ENCODE assay signal across 8 mouse cellular contexts in the genomic region with DNA sequence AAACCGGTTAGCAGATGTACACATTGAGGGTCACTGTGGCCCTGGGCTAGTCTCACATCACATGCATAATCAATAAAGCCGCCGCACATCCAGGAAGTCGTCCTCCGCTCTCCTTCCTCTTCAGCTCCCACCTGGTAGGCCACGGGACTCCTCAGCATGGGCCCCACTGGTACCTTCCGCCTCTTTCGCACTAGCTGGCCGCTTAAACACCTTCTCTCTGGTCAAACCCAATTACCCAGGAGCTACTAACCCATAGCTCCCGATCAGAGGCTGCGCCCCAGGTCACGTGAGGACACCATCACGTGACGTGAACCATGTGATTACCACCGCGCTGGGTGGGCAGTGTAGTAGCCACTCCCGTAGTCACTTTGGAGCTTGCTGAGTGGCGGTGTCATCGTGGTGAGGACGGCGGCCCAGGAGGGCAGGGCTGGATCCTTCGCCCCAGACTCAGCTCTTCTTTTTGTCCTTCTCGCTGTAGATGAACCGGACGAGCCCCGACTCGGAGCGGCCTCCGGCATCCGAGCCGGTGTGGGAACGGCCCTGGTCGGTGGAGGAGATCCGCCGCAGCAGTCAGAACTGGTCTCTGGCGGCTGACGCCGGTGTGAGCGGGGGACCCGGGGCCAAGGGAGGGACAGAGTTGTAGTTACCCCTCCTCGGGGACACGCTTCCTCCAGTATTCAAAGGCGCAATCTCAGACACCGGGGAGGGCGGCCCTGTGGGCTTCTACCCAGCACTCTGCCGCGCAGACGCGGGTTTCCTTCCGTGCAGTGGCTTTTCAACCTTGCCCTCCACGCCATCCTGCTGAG. TPM values are rescaled to one million over a fixed set of nuclear protein-coding genes. Genes with fewer than 3 reads are reported as not detected.
A peak's percentile ranks its signal among the peaks of the same experiment; 100 is the strongest.
DNase-seq lines count a peak whose midpoint lies in the region; ATAC-seq and TF ChIP-seq lines count a peak whose summit lies in the region.

Gene Washc2, plus strand, starts transcription at position 310 of the 806 bp plus-strand sequence.

- peak; percentile 94 for ATAC-seq in common myeloid progenitor, adult 5-6 weeks (replicated peaks; ENCODE audit: low read depth, poor library complexity, severe bottlenecking)
- peak; percentile 99 for ATAC-seq in hindbrain, postnatal 0 days
- ATAC-seq in megakaryocyte, adult 5-6 weeks (ENCODE audit: poor library complexity, severe bottlenecking) = peak; percentile 90

- H3K36me3 ChIP-seq in hindbrain, postnatal 0 days (ENCODE audit: insufficient read depth, low read length) = peaks cover 6% of the 10 kb centered on the region; the same call in 1 of the 2 replicates

- 0% methylated on average over 51 of the region's 51 CpGs for WGBS in hindbrain, postnatal 0 days

- intact Hi-C loops in gastrocnemius, adult 2 months (cut with DNase I) = no loop called here
- intact Hi-C loops in left cerebral cortex, adult 2 months (cut with DNase I) = loop anchor here (5.0 kb wide), 1 partner anchor 201 kb away; no protein-coding TSS in a partner anchor

- no peaks in the 10 kb centered on the region for H3K9me3 ChIP-seq in hindbrain, postnatal 0 days (ENCODE audit: low read length)

- no peaks in the 10 kb centered on the region for H3K27me3 ChIP-seq in hindbrain, postnatal 0 days (ENCODE audit: insufficient read depth, low read length)

- no peak for TF ChIP-seq CTCF in gastrocnemius, adult 2 months (IDR thresholded peaks at IDR 0.05)
- no peak for TF ChIP-seq CTCF in hindbrain, postnatal 0 days (IDR thresholded peaks at IDR 0.05; ENCODE audit: low read depth)
- no peak for TF ChIP-seq CTCF in left cerebral cortex, adult 2 months (IDR thresholded peaks at IDR 0.05)

- H3K4me1 ChIP-seq in hindbrain, postnatal 0 days (ENCODE audit: insufficient read depth, low read length) = peaks cover 5% of the 10 kb centered on the region; the same call in 1 of the 2 replicates

- peak within 1 kb of the TSS; percentile 93 for H3K27ac ChIP-seq in gastrocnemius, adult 2 months
- peak within 1 kb of the TSS; percentile 88 for H3K27ac ChIP-seq in hindbrain, postnatal 0 days
- peak within 1 kb of the TSS; percentile 89 for H3K27ac ChIP-seq in left cerebral cortex, adult 2 months

- H3K4me3 ChIP-seq in gastrocnemius, adult 2 months = peak within 1 kb of the TSS; percentile 92
- H3K4me3 ChIP-seq in hindbrain, postnatal 0 days (ENCODE audit: low read length) = peak within 1 kb of the TSS; percentile 85
- peak within 1 kb of the TSS; percentile 85 for H3K4me3 ChIP-seq in left cerebral cortex, adult 2 months

- H3K9ac ChIP-seq in hindbrain, postnatal 0 days (replicated peaks; ENCODE audit: low read length) = peak within 1 kb of the TSS; percentile 91

- peak within 1 kb of the TSS; percentile 89 for H3K4me2 ChIP-seq in hindbrain, postnatal 0 days (ENCODE audit: low read depth, low read length)

- peak; percentile 99 for DNase-seq in ZHBTc4 (ENCODE audit: low read depth, low spot score)
- DNase-seq in gastrocnemius, adult 2 months = peak; percentile 96
- DNase-seq in hindbrain, postnatal 0 days (ENCODE audit: low spot score) = peak; percentile 98
- peak; percentile 92 to 93 for DNase-seq in left cerebral cortex, adult 2 months (ENCODE audit: extremely low spot score in 1 of 2, low spot score in 2 of 2)
- DNase-seq in right cerebral cortex, adult 2 months (ENCODE audit: low spot score in 2 of 2) = peak; percentile 95 to 96
- peak; percentile 96 for DNase-seq in urinary bladder, postnatal 14 days (ENCODE audit: low spot score)

RNA-seq across cellular contexts. Expression of gene Washc2, which starts in this region (rescaled TPM):
- total RNA-seq in common myeloid progenitor, adult 5-6 weeks (2017) = 41.5 and 61.2 TPM in 2 replicates
- 10 to 100 TPM; 23.6 to 27.7 TPM for total RNA-seq in gastrocnemius, adult 2 months (2021)
- 73.2 and 81.8 TPM in 2 replicates for total RNA-seq in hindbrain, postnatal 0 days (2014; rRNA removed)
- polyA plus RNA-seq in hindbrain, postnatal 0 days (2015; fragmentation: Nextera tagmentation; extraction: Ambion mirVana) = 61.5 and 62.1 TPM in 2 replicates
- 10 to 100 TPM; 93.0 to 95.4 TPM for total RNA-seq in left cerebral cortex, adult 2 months (2021)
- 58.3 and 67.1 TPM in 2 replicates for total RNA-seq in megakaryocyte, adult 5-6 weeks (2015)
- total RNA-seq in megakaryocyte, adult 5-6 weeks (2017) = 105 and 120 TPM in 2 replicates

Comparison
In these comparisons a context has a peak if more than half of its experiments do, and no peak if none do; other contexts are left out.
1. Peak in every context shown above with its lines: DNase-seq, ATAC-seq, H3K4me3 ChIP-seq and H3K27ac ChIP-seq.